Mouse (Mus musculus): ENCODE results near the gene Hrh1. TPM values are rescaled to one million over a fixed set of nuclear protein-coding genes. Genes with fewer than 3 reads are reported as not detected.

The Hrh1 gene
- polyA plus RNA-seq, 1 experiment from 2014 or later, result 0.16 TPM

DNA sequence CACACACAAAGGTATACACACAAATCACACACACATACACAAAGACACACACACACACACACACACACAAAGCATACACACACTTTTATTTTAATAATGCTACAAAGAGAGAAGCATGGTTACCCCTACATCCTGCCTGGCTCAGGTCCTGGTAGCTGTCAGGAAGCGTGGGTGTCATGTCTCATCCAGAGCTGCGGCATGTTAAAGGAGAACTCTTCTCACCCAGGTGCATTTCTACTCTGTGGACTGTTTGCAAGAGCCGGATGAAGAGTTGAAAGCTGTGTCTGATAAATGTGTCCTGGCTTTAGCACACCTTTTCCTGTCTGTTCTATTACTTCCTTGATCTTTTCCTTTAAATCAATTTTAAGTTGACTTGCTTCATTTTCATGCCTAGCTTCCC is 47.2 kb downstream of the Hrh1 start:
- Histone ChIP-seq H3K27ac (no peak overlapping the region), H3K27me3 (ENCODE audit: insufficient read depth, poor library complexity, severe bottlenecking) (0 out of 2 replicates have a peak, but pooled peaks cover 3% of the 10 kb centered on the region), H3K36me3 (no peaks in the 10 kb centered on the region), H3K4me1 (replicated peaks) (peaks cover 11% of the 10 kb centered on the region), H3K4me3 (no peak overlapping the region), H3K9me3 (peaks cover 4% of the 10 kb centered on the region; the same call in 1 of the 2 replicates)
- DNase-seq (ENCODE audit: low spot score), result no peak
- 85% methylated on average over 3 of the region's 3 CpGs for WGBS

GRCm38 (mm10) chr6:114448888-114449287 is 51.2 kb downstream of the Hrh1 start:
- no peak for DNase-seq (ENCODE audit: low spot score)
- 0 out of 2 replicates have a peak, but pooled peaks cover 3% of the 10 kb centered on the region for H3K27me3 ChIP-seq (ENCODE audit: insufficient read depth, poor library complexity, severe bottlenecking)
- WGBS, result 80% methylated on average over 9 of the region's 9 CpGs
- H3K36me3 ChIP-seq, result no peaks in the 10 kb centered on the region
- H3K27ac ChIP-seq, result no peak overlapping the region
- H3K9me3 ChIP-seq, result no peaks in the 10 kb centered on the region
- H3K4me3 ChIP-seq, result no peak overlapping the region
- H3K4me1 ChIP-seq (replicated peaks), result 0 out of 2 replicates have a peak, but pooled peaks cover 2% of the 10 kb centered on the region

DNA sequence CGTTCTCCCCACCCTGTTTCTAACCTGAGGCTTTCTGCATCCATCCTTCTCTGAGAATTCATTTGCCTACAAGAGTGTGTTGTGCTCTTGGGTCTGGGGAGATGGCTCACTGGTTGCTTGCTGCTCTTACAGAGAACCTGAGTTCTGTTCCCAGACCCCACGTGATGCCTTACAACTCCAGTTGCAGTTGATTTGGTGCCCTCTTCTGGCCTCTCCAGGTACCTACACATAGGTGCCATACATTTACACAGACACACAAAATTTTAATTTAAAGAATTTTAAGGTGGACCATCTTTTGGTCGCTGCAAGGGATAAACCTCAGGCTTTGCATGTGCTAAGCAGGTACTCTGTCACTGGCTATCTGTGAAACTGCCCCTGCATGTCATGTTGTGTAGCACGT is 57.5 kb downstream of the Hrh1 start:
- Histone ChIP-seq H3K4me3 (no peak overlapping the region), H3K27me3 (ENCODE audit: insufficient read depth, poor library complexity, severe bottlenecking) (no peaks in the 10 kb centered on the region), H3K27ac (no peak overlapping the region), H3K4me1 (replicated peaks) (peaks cover 37% of the 10 kb centered on the region), H3K36me3 (no peaks in the 10 kb centered on the region), H3K9me3 (no peaks in the 10 kb centered on the region)
- WGBS, result 89% methylated on average over 4 of the region's 4 CpGs
- DNase-seq (ENCODE audit: low spot score), result no peak

GRCm38 (mm10) chr6:114456255-114457042 is 58.7 kb downstream of the Hrh1 start:
- H3K27ac ChIP-seq, result no peak overlapping the region; the same call in 1 of the 2 replicates
- DNase-seq (ENCODE audit: low spot score), result peak; percentile 36

DNA sequence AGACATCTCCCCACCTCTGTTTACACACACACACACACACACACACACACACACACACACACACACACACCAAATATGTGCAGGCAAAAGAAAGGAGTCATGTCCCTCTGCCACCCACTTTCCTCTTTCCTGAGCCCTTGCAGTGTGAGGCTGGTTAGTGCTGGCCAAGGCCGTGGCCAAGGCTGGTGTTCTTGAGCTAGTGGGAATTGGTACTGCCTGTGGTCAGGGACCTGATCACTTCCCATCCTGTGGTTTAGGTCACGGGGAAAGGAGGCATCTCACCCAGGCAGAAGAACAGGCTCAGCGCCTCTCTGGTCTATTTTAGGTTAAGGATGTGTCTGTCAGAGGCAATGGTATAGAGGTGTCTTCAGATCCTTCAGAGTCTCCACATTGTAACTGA is 59.6 kb downstream of the Hrh1 start:
- no peak for DNase-seq (ENCODE audit: low spot score)
- 88% methylated on average over 3 of the region's 3 CpGs for WGBS
- Histone ChIP-seq H3K4me3 (no peak overlapping the region), H3K36me3 (no peaks in the 10 kb centered on the region), H3K27me3 (ENCODE audit: insufficient read depth, poor library complexity, severe bottlenecking) (no peaks in the 10 kb centered on the region), H3K4me1 (replicated peaks) (peaks cover 37% of the 10 kb centered on the region), H3K27ac (no peak overlapping the region), H3K9me3 (peaks cover 6% of the 10 kb centered on the region; the same call in 1 of the 2 replicates)

More at GRCm38 (mm10) chr6:114456255-114457042, 58.7 kb downstream of the Hrh1 start:
- WGBS, result 58% methylated on average over 12 of the region's 12 CpGs
- Histone ChIP-seq H3K4me1 (replicated peaks) (peaks cover 37% of the 10 kb centered on the region), H3K9me3 (peaks cover 6% of the 10 kb centered on the region; the same call in 1 of the 2 replicates), H3K27me3 (ENCODE audit: insufficient read depth, poor library complexity, severe bottlenecking) (no peaks in the 10 kb centered on the region), H3K4me3 (no peak overlapping the region), H3K36me3 (no peaks in the 10 kb centered on the region)

GRCm38 (mm10) chr6:114458191-114458590 is 60.5 kb downstream of the Hrh1 start:
- Histone ChIP-seq H3K4me1 (replicated peaks) (peaks cover 37% of the 10 kb centered on the region), H3K27ac (no peak overlapping the region), H3K4me3 (no peak overlapping the region), H3K27me3 (ENCODE audit: insufficient read depth, poor library complexity, severe bottlenecking) (no peaks in the 10 kb centered on the region), H3K36me3 (no peaks in the 10 kb centered on the region), H3K9me3 (peaks cover 6% of the 10 kb centered on the region; the same call in 1 of the 2 replicates)
- no peak for DNase-seq (ENCODE audit: low spot score)
- 91% methylated on average over 5 of the region's 5 CpGs for WGBS

GRCm38 (mm10) chr6:114459969-114460368 is 62.2 kb downstream of the Hrh1 start:
- Histone ChIP-seq H3K27me3 (ENCODE audit: insufficient read depth, poor library complexity, severe bottlenecking) (no peaks in the 10 kb centered on the region), H3K4me3 (no peak overlapping the region), H3K27ac (no peak overlapping the region), H3K4me1 (replicated peaks) (peaks cover 32% of the 10 kb centered on the region), H3K36me3 (no peaks in the 10 kb centered on the region), H3K9me3 (peaks cover 6% of the 10 kb centered on the region; the same call in 1 of the 2 replicates)
- no peak for DNase-seq (ENCODE audit: low spot score)
- 82% methylated on average over 2 of the region's 2 CpGs for WGBS

DNA sequence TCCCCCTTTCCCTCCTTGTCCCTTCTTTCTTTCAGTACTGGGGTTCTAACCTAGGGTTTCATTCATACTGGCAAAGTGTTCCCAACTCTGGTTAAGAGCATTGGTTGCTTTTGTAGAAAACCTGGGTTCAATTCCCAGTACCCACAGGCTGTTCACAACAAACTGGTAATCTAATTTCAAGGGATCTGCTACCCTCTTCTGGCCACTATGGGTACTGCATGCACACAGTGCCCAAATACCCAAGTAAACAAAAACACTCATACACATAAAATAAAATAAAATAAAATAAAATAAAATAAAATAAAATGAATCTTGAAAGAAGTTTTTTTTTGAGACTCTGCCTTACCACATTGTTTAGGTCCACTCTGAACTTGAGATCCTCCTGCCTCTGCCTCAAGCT is 63.8 kb downstream of the Hrh1 start:
- Histone ChIP-seq H3K27ac (no peak overlapping the region), H3K4me1 (replicated peaks) (peaks cover 25% of the 10 kb centered on the region), H3K27me3 (ENCODE audit: insufficient read depth, poor library complexity, severe bottlenecking) (no peaks in the 10 kb centered on the region), H3K36me3 (no peaks in the 10 kb centered on the region), H3K9me3 (peaks cover 10% of the 10 kb centered on the region), H3K4me3 (no peak overlapping the region)
- DNase-seq (ENCODE audit: low spot score), result no peak

- Histone ChIP-seq H3K4me1 (replicated peaks) (peaks cover 21% of the 10 kb centered on the region), H3K4me3 (no peak overlapping the region), H3K27ac (no peak overlapping the region), H3K9me3 (peaks cover 10% of the 10 kb centered on the region), H3K27me3 (ENCODE audit: insufficient read depth, poor library complexity, severe bottlenecking) (no peaks in the 10 kb centered on the region), H3K36me3 (no peaks in the 10 kb centered on the region)
- DNase-seq (ENCODE audit: low spot score), result no peak
- WGBS, result 23% methylated on average over 4 of the region's 4 CpGs
Measured at GRCm38 (mm10) chr6:114462747-114463146, 65.0 kb downstream of the Hrh1 start.

DNA sequence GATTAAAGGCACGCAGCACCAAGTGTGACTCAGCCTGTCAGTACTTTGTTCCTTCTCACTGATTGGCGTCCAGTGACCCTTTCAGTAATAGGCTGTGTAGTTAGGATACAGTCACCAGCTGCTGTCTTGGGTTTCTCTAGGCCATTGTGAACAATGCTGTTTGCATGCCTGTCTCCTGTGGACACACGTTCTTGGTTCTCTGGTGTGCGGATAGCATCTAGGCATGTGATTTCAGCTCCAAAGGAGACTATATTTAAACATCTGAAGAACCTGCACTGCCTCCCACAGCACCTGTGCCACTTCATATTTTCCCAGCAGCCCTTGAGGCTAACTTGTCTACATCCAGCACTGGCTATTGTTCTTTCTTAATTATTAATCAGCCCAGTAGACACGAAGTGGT is 75.8 kb downstream of the Hrh1 start:
- H3K4me1 ChIP-seq (replicated peaks), result peaks cover 10% of the 10 kb centered on the region; the same call in 1 of the 2 replicates
- no peaks in the 10 kb centered on the region for H3K36me3 ChIP-seq
- H3K27ac ChIP-seq, result peak overlapping the region; percentile 30; the same call in 1 of the 2 replicates
- no peaks in the 10 kb centered on the region for H3K27me3 ChIP-seq (ENCODE audit: insufficient read depth, poor library complexity, severe bottlenecking)
- DNase-seq (ENCODE audit: low spot score), result no peak
- WGBS, result 62% methylated on average over 5 of the region's 5 CpGs
- H3K4me3 ChIP-seq, result no peak overlapping the region
- H3K9me3 ChIP-seq, result no peaks in the 10 kb centered on the region

- Histone ChIP-seq H3K27ac (no peak overlapping the region), H3K36me3 (no peaks in the 10 kb centered on the region), H3K4me1 (replicated peaks) (peaks cover 14% of the 10 kb centered on the region; the same call in 1 of the 2 replicates), H3K9me3 (no peaks in the 10 kb centered on the region), H3K4me3 (no peak overlapping the region), H3K27me3 (ENCODE audit: insufficient read depth, poor library complexity, severe bottlenecking) (no peaks in the 10 kb centered on the region)
- WGBS, result 87% methylated on average over 3 of the region's 3 CpGs
- no peak for DNase-seq (ENCODE audit: low spot score)
Measured at GRCm38 (mm10) chr6:114474059-114474458, 76.3 kb downstream of the Hrh1 start.

DNA sequence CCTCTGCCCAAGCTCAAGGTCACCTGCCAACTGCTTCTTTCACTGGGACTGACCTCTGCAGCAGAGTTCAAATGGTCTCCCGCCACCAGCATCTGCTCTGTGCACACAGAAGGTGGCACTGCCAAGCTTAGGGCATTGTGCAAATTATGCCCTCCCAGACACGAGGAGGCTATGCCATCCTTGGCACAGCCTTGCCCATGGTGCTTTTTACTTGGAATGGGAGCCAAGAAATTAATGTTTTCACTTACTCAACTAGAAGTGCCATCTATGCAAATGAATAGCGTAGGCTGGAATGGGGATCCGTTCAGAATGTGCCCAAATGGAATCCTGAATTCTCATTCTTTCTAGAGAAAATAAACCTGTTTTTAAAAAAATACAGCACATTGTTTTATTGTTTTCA is 77.2 kb downstream of the Hrh1 start:
- Histone ChIP-seq H3K4me3 (no peak overlapping the region), H3K9me3 (no peaks in the 10 kb centered on the region), H3K36me3 (no peaks in the 10 kb centered on the region), H3K27ac (no peak overlapping the region), H3K4me1 (replicated peaks) (peaks cover 14% of the 10 kb centered on the region; the same call in 1 of the 2 replicates), H3K27me3 (ENCODE audit: insufficient read depth, poor library complexity, severe bottlenecking) (no peaks in the 10 kb centered on the region)
- DNase-seq (ENCODE audit: low spot score), result no peak
- WGBS, result 88% methylated on average over 4 of the region's 4 CpGs

GRCm38 (mm10) chr6:114478771-114479170 is 81.0 kb downstream of the Hrh1 start:
- DNase-seq (ENCODE audit: low spot score), result no peak
- Histone ChIP-seq H3K4me3 (no peak overlapping the region), H3K4me1 (replicated peaks) (peaks cover 5% of the 10 kb centered on the region; the same call in 1 of the 2 replicates), H3K36me3 (no peaks in the 10 kb centered on the region), H3K9me3 (no peaks in the 10 kb centered on the region), H3K27ac (no peak overlapping the region), H3K27me3 (ENCODE audit: insufficient read depth, poor library complexity, severe bottlenecking) (no peaks in the 10 kb centered on the region)
- WGBS, result 29% methylated on average over 4 of the region's 4 CpGs

Data from hindbrain, embryonic 10.5 days (tissue).